18 mouse cellular contexts compared by ENCODE assay signal in genomic region chr4:32977331-32977730, GRCm38 (mm10).
"Had no signal": no experiment of that assay in that cellular context is flagged by ENCODE, and none has a peak within 500 bp of the region (broad histone marks: within the 10 kb centered on the region; RNA-seq: fewer than 3 reads in every experiment).

No protein-coding gene starts in this region.

- H3K4me2 ChIP-seq: intestine, embryonic 15.5 days; lung, embryonic 15.5 days; midbrain, embryonic 11.5 days; stomach, embryonic 15.5 days had no signal

- H3K27me3 ChIP-seq: intestine, embryonic 15.5 days; stomach, embryonic 15.5 days had no signal

- H3K4me1 ChIP-seq: stomach, embryonic 15.5 days had no signal

- DNase-seq: kidney, adult 11 months; kidney, postnatal 25 days; layer of hippocampus, postnatal 36 days; lung, adult 18-20 months; lung, postnatal 10 days; lung, postnatal 36 days; midbrain, embryonic 14.5 days; retina, postnatal 1 day; right cerebral cortex, postnatal 25 days; spleen, adult 18-20 months; thymus, postnatal 25 days had no signal

- H3K4me3 ChIP-seq: intestine, embryonic 15.5 days; left cerebral cortex, adult 2 months; lung, embryonic 15.5 days; stomach, embryonic 15.5 days had no signal

- H3K9me3 ChIP-seq: intestine, embryonic 15.5 days; stomach, embryonic 15.5 days had no signal

- H3K27ac ChIP-seq: intestine, embryonic 15.5 days; kidney, postnatal 0 days; left cerebral cortex, adult 2 months; liver, embryonic 14.5 days; lung, embryonic 15.5 days; stomach, embryonic 15.5 days had no signal

- H3K36me3 ChIP-seq: intestine, embryonic 15.5 days; lung, embryonic 15.5 days; stomach, embryonic 15.5 days had no signal

- H3K9ac ChIP-seq: intestine, embryonic 15.5 days; liver, embryonic 14.5 days; lung, embryonic 15.5 days; stomach, embryonic 15.5 days had no signal

- ATAC-seq: intestine, embryonic 15.5 days had no signal
